Mouse (Mus musculus) ovary, adult 2 months (tissue): Measurements from ENCODE around the gene Rad51. TPM values are rescaled to one million over a fixed set of nuclear protein-coding genes. Genes with fewer than 3 reads are reported as not detected.

Source experiments
- polyA plus RNA-seq: library from polyadenylated mRNA; depleted of rRNA; stranded (reverse); fragments of >200 nt; gene quantifications from 2 replicates; pipeline ENCODE4 v1.2.3, GENCODE M21; 2012; rRNA removed

Gene Rad51
- 7.4 and 11.0 TPM in 2 replicates for polyA plus RNA-seq

GRCm38 (mm10) chr2:119112438-119113112 lies at the start of gene Rad51:
Rad51 (plus strand) TSS chr2:119112793.

GRCm38 (mm10) chr2:119156681-119157572 lies 44.3 kb downstream of the Rad51 start, which contains the start of gene Rmdn3:
Rmdn3 (minus strand) TSS chr2:119157034.

GRCm38 (mm10) chr2:119166901-119167865 lies 54.6 kb downstream of the Rad51 start, which contains the start of gene Gchfr:
Gchfr (plus strand) TSS chr2:119167773.

GRCm38 (mm10) chr2:119173991-119174651 lies 61.5 kb downstream of the Rad51 start, which contains the start of gene Gm14137:
Gm14137 (plus strand) TSS chr2:119174509.

Other genes with a start within 250 kb of the Rad51 start
- gene Bahd1, start 212.4 kb upstream of the Rad51 start, polyA plus RNA-seq, result 31.7 and 39.7 TPM in 2 replicates
- 31.2 and 33.1 TPM in 2 replicates for gene Chst14, start 186.3 kb upstream of the Rad51 start, polyA plus RNA-seq
- gene Ccdc32, start 83.4 kb upstream of the Rad51 start, polyA plus RNA-seq, result 6.4 and 6.8 TPM in 2 replicates
- 5.1 and 6.5 TPM in 2 replicates for gene Rpusd2, start 78.0 kb upstream of the Rad51 start, polyA plus RNA-seq
- gene Knl1, start 65.7 kb upstream of the Rad51 start, polyA plus RNA-seq, result 0.27 and 0.40 TPM in 2 replicates
- 18.1 and 27.7 TPM in 2 replicates for gene Rmdn3, start 44.2 kb downstream of the Rad51 start, polyA plus RNA-seq
- gene Gchfr, start 55.0 kb downstream of the Rad51 start, polyA plus RNA-seq, result 10.5 and 12.4 TPM in 2 replicates
- 0.13 and 0.17 TPM in 2 replicates for gene Gm14137, start 61.7 kb downstream of the Rad51 start, polyA plus RNA-seq
- 43.4 and 54.0 TPM in 2 replicates for gene Zfyve19, start 95.8 kb downstream of the Rad51 start, polyA plus RNA-seq
- gene Dnajc17, start 96.0 kb downstream of the Rad51 start, polyA plus RNA-seq, result 3.8 and 5.2 TPM in 2 replicates
- gene Ppp1r14d, start 117.1 kb downstream of the Rad51 start, polyA plus RNA-seq, result 2.0 and 2.3 TPM in 2 replicates
- gene Spint1, start 124.6 kb downstream of the Rad51 start, polyA plus RNA-seq, result 19.4 and 26.9 TPM in 2 replicates
- gene Rhov, start 158.5 kb downstream of the Rad51 start, polyA plus RNA-seq, result 1.1 and 2.0 TPM in 2 replicates
- 33.1 and 33.4 TPM in 2 replicates for gene Vps18, start 175.9 kb downstream of the Rad51 start, polyA plus RNA-seq
- 23.7 and 24.2 TPM in 2 replicates for gene Dll4, start 213.0 kb downstream of the Rad51 start, polyA plus RNA-seq
- 4.0 and 9.1 TPM in 2 replicates for gene Chac1, start 238.4 kb downstream of the Rad51 start, polyA plus RNA-seq